Mouse (Mus musculus) midbrain, embryonic 15.5 days (tissue): ENCODE measurements around the gene Amt. TPM values are rescaled to one million over a fixed set of nuclear protein-coding genes. Genes with fewer than 3 reads are reported as not detected.

ENCODE experiments used
- ATAC-seq: fragments of 200-750 bp; cut with Nextera tagmentation; replicated peaks from 2 replicates; pipeline ENCODE4 v1.8.0; 2017; ENCODE audit warnings: moderate TSS enrichment
- H3K27ac ChIP-seq: fragments of 300-500 bp; sonication (generic); 2 replicates; pipeline ENCODE4 v1.5.1; 2015; ENCODE audit warnings: mild to moderate bottlenecking, inconsistent platforms
- H3K27me3 ChIP-seq: fragments of 300-500 bp; sonication (generic); replicated peaks from 2 replicates; pipeline ENCODE4 v1.6.1; 2015; ENCODE audit warnings: inconsistent platforms
- H3K36me3 ChIP-seq: fragments of 300-500 bp; sonication (generic); replicated peaks from 2 replicates; pipeline ENCODE4 v1.6.1; 2015; ENCODE audit warnings: inconsistent platforms
- H3K4me1 ChIP-seq: fragments of 300-500 bp; sonication (generic); 2 replicates; pipeline ENCODE4 v1.6.1; 2015; ENCODE audit warnings: inconsistent platforms
- H3K4me2 ChIP-seq: fragments of 300-500 bp; sonication (generic); 2 replicates; pipeline ENCODE4 v1.6.1; 2015; ENCODE audit warnings: inconsistent platforms, mild to moderate bottlenecking, moderate library complexity
- H3K4me3 ChIP-seq: fragments of 300-500 bp; sonication (generic); 2 replicates; pipeline ENCODE4 v1.5.1; 2015; ENCODE audit warnings: mild to moderate bottlenecking, inconsistent platforms
- H3K9ac ChIP-seq: fragments of 300-500 bp; sonication (generic); 2 replicates; pipeline ENCODE4 v1.6.1; 2015; ENCODE audit warnings: mild to moderate bottlenecking, inconsistent platforms
- H3K9me3 ChIP-seq: fragments of 300-500 bp; sonication (generic); 2 replicates; pipeline ENCODE4 v1.6.1; 2016; ENCODE audit warnings: inconsistent platforms
- WGBS: fragments of 180-500 bp; shearing (Covaris S2); methylation state at CpG from one replicate; pipeline ENCODE4 v1.1.7; 2015; ENCODE audit warnings: mixed read lengths; 5-methylcytosine and 5-hydroxymethylcytosine counted together
- polyA plus RNA-seq: library from polyadenylated mRNA; unstranded; fragments of >200 nt; fragmentation: Nextera tagmentation; extraction: Ambion mirVana; gene quantifications from 2 replicates; pipeline ENCODE4 v1.2.1, GENCODE M21; 2015

Amt gene
- polyA plus RNA-seq, 1 experiment from 2014 or later = 32.1 TPM

- under 1% methylated on average over 32 of the region's 32 CpGs for WGBS
- Histone ChIP-seq H3K27me3 (no peaks in the 10 kb centered on the region), H3K9me3 (no peaks in the 10 kb centered on the region), H3K4me2 (peak within 1 kb of the TSS; percentile 73), H3K4me1 (peaks cover 14% of the 10 kb centered on the region), H3K36me3 (peaks cover 10% of the 10 kb centered on the region; the same call in 1 of the 2 replicates), H3K9ac (peak within 1 kb of the TSS; percentile 68), H3K27ac (peak within 1 kb of the TSS; percentile 95), H3K4me3 (peak within 1 kb of the TSS; percentile 61)
- ATAC-seq = peak; percentile 99
These were observed 6.5 kb upstream of the Amt start, which contains the start of gene Nicn1 for GRCm38 (mm10) chr9:108290016-108290750. Gene Nicn1, plus strand, starts transcription at chr9:108290429.

- ATAC-seq = peak; percentile 43
- Histone ChIP-seq H3K4me3 (peak overlapping the region; percentile 61), H3K36me3 (peaks cover 12% of the 10 kb centered on the region; the same call in 1 of the 2 replicates), H3K4me1 (peaks cover 14% of the 10 kb centered on the region), H3K27me3 (no peaks in the 10 kb centered on the region), H3K4me2 (peak overlapping the region; percentile 73), H3K27ac (peak overlapping the region; percentile 95), H3K9ac (peak overlapping the region; percentile 68), H3K9me3 (no peaks in the 10 kb centered on the region)
- WGBS = 46% methylated on average over 6 of the region's 6 CpGs
These were observed 5.9 kb upstream of the Amt start for GRCm38 (mm10) chr9:108290773-108291172.

- no peak for ATAC-seq
- Histone ChIP-seq H3K9me3 (no peaks in the 10 kb centered on the region), H3K4me1 (peaks cover 16% of the 10 kb centered on the region), H3K27me3 (no peaks in the 10 kb centered on the region), H3K4me2 (no peak overlapping the region), H3K9ac (no peak overlapping the region), H3K4me3 (no peak overlapping the region), H3K36me3 (peaks cover 22% of the 10 kb centered on the region), H3K27ac (no peak overlapping the region)
- 82% methylated on average over 3 of the region's 3 CpGs for WGBS
These were observed 5.2 kb downstream of the Amt start for GRCm38 (mm10) chr9:108301853-108302252.

- peak overlapping the region; percentile 86 for H3K4me3 ChIP-seq
- no peaks in the 10 kb centered on the region for H3K9me3 ChIP-seq
- H3K27me3 ChIP-seq = no peaks in the 10 kb centered on the region
- 78% methylated on average over 4 of the region's 4 CpGs for WGBS
- peaks cover 31% of the 10 kb centered on the region for H3K4me1 ChIP-seq
- H3K36me3 ChIP-seq = peaks cover 20% of the 10 kb centered on the region
- no peak overlapping the region for H3K27ac ChIP-seq
- H3K4me2 ChIP-seq = peak overlapping the region; percentile 71
- ATAC-seq = no peak
- no peak overlapping the region; the same call in 1 of the 2 replicates for H3K9ac ChIP-seq
These were observed 8.1 kb downstream of the Amt start for GRCm38 (mm10) chr9:108304716-108305115.

- peak overlapping the region; percentile 71 for H3K4me2 ChIP-seq
- H3K27ac ChIP-seq = peak overlapping the region; percentile 96
- ATAC-seq = no peak
These were observed 8.5 kb downstream of the Amt start for GRCm38 (mm10) chr9:108305170-108305569.

GRCm38 (mm10) chr9:108305629-108306520, 9.2 kb downstream of the Amt start, which contains the start of the genes Rhoa and Tcta:
Gene Rhoa, plus strand, starts transcription at chr9:108306129.
Gene Tcta, minus strand, starts transcription at chr9:108306160.
- peak; percentile 98 for ATAC-seq
- under 1% methylated on average over 81 of the region's 81 CpGs for whole genome bisulfite sequencing
- Histone ChIP-seq H3K27ac (peak within 1 kb of the TSS; percentile 96), H3K27me3 (no peaks in the 10 kb centered on the region), H3K4me3 (peak within 1 kb of the TSS; percentile 86), H3K4me1 (peaks cover 39% of the 10 kb centered on the region), H3K9ac (peak within 1 kb of the TSS; percentile 91), H3K9me3 (no peaks in the 10 kb centered on the region), H3K36me3 (peaks cover 20% of the 10 kb centered on the region), H3K4me2 (peak within 1 kb of the TSS; percentile 71)

More at GRCm38 (mm10) chr9:108305170-108305569, 8.5 kb downstream of the Amt start:
- Histone ChIP-seq H3K4me1 (peaks cover 34% of the 10 kb centered on the region), H3K36me3 (peaks cover 20% of the 10 kb centered on the region), H3K9ac (peak overlapping the region; percentile 70), H3K27me3 (no peaks in the 10 kb centered on the region), H3K4me3 (peak overlapping the region; percentile 86), H3K9me3 (no peaks in the 10 kb centered on the region)
- 0% methylated on average over 1 of the region's 1 CpGs for WGBS

GRCm38 (mm10) chr9:108306571-108306980, 9.9 kb downstream of the Amt start:
- Histone ChIP-seq H3K36me3 (peaks cover 20% of the 10 kb centered on the region), H3K4me2 (peak overlapping the region; percentile 61), H3K27me3 (no peaks in the 10 kb centered on the region), H3K9me3 (no peaks in the 10 kb centered on the region), H3K9ac (peak overlapping the region; percentile 91), H3K27ac (peak overlapping the region; percentile 96), H3K4me3 (peak overlapping the region; percentile 86), H3K4me1 (peaks cover 39% of the 10 kb centered on the region)
- 0% methylated on average over 43 of the region's 51 CpGs for WGBS
- peak; percentile 64 for ATAC-seq

GRCm38 (mm10) chr9:108307021-108307807, 10.6 kb downstream of the Amt start:
- 20% methylated on average over 12 of the region's 12 CpGs for WGBS
- Histone ChIP-seq H3K27ac (peak overlapping the region; percentile 96), H3K27me3 (no peaks in the 10 kb centered on the region), H3K4me2 (peak overlapping the region; percentile 61), H3K36me3 (peaks cover 16% of the 10 kb centered on the region), H3K4me3 (peak overlapping the region; percentile 86), H3K9ac (peak overlapping the region; percentile 91), H3K9me3 (no peaks in the 10 kb centered on the region), H3K4me1 (peaks cover 39% of the 10 kb centered on the region)
- no peak for ATAC-seq

- Histone ChIP-seq H3K9me3 (no peaks in the 10 kb centered on the region), H3K4me2 (peak overlapping the region; percentile 61), H3K9ac (0 out of 2 replicates have a peak overlapping the region, but pooled peaks have one; percentile 19), H3K4me3 (peak overlapping the region; percentile 86; the same call in 1 of the 2 replicates), H3K27me3 (no peaks in the 10 kb centered on the region), H3K4me1 (peaks cover 39% of the 10 kb centered on the region), H3K27ac (no peak overlapping the region), H3K36me3 (peaks cover 9% of the 10 kb centered on the region; the same call in 1 of the 2 replicates)
- 50% methylated on average over 2 of the region's 2 CpGs for WGBS
- no peak for ATAC-seq
These were observed 11.5 kb downstream of the Amt start for GRCm38 (mm10) chr9:108308141-108308540.

GRCm38 (mm10) chr9:108317572-108317971, 20.9 kb downstream of the Amt start:
- WGBS = 93% methylated on average over 3 of the region's 3 CpGs
- no peaks in the 10 kb centered on the region for H3K27me3 ChIP-seq
- H3K9me3 ChIP-seq = no peaks in the 10 kb centered on the region
- H3K27ac ChIP-seq = no peak overlapping the region
- no peak overlapping the region for H3K4me3 ChIP-seq
- H3K4me2 ChIP-seq = no peak overlapping the region
- ATAC-seq = no peak
- H3K36me3 ChIP-seq = 0 out of 2 replicates have a peak, but pooled peaks cover 4% of the 10 kb centered on the region
- no peak overlapping the region for H3K9ac ChIP-seq
- no peaks in the 10 kb centered on the region for H3K4me1 ChIP-seq

- 0 out of 2 replicates have a peak, but pooled peaks cover 4% of the 10 kb centered on the region for H3K36me3 ChIP-seq
- no peak overlapping the region for H3K4me3 ChIP-seq
- no peaks in the 10 kb centered on the region for H3K27me3 ChIP-seq
- no peaks in the 10 kb centered on the region for H3K9me3 ChIP-seq
- ATAC-seq = no peak
- H3K4me2 ChIP-seq = no peak overlapping the region
- H3K27ac ChIP-seq = no peak overlapping the region
- WGBS = 82% methylated on average over 2 of the region's 2 CpGs
- H3K4me1 ChIP-seq = no peaks in the 10 kb centered on the region
- H3K9ac ChIP-seq = no peak overlapping the region
These were observed 21.8 kb downstream of the Amt start for GRCm38 (mm10) chr9:108318462-108318861.
